Mouse (Mus musculus) thymus, adult 2 months (tissue): ENCODE data around the gene Foxo1.

Source experiments
- CTCF ChIP-seq: fragments of 200-500 bp; IDR thresholded peaks from 2 replicates; pipeline ENCODE4 v1.5.1; 2012; ENCODE audit warnings: mild to moderate bottlenecking, control low read depth, low read length, moderate library complexity, borderline replicate concordance; ENCODE audit not compliant: control insufficient read depth, poor library complexity, insufficient read depth; ENCODE audit errors: extremely low read depth
- POLR2A ChIP-seq: fragments of 200-500 bp; IDR thresholded peaks from 2 replicates; pipeline ENCODE4 v1.6.1; 2012; ENCODE audit warnings: mild to moderate bottlenecking, low read length, control low read depth, moderate library complexity; ENCODE audit not compliant: control insufficient read depth, poor library complexity, insufficient read depth; ENCODE audit errors: extremely low read depth

DNA sequence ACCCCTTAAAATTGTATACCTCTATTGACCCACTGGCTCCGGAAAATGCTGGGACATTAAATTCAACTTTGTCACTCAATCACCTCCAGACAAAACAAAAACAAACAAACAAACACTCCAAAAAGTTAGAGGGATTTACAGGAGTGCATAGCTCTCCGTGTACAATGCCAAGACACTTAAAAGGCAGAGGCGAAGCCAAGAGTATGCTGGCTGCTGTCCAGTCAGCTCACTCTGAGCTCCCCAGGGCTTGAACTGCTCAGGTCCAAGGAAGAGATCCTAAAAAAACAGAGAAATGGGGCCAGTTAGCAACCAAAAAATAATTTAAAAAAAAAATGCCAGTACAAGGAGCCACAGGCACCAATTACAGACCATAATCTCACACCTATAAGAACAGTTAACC lies 9.6 kb upstream of the Foxo1 start:
- no peak for TF ChIP-seq POLR2A
- no peak for TF ChIP-seq CTCF
